Mouse (Mus musculus): ENCODE data around the gene Hist1h2ai. TPM values are rescaled to one million over a fixed set of nuclear protein-coding genes. Genes with fewer than 3 reads are reported as not detected.
"Not testable (repeated sequence)": the region's sequence is repeated elsewhere in the genome, so short reads cannot be mapped to it uniquely, and the experiment has no call there.

The Hist1h2ai gene
- polyA plus RNA-seq (2015; fragmentation: Nextera tagmentation; extraction: Ambion mirVana): 15.6 and 39.6 TPM in 2 replicates

DNA sequence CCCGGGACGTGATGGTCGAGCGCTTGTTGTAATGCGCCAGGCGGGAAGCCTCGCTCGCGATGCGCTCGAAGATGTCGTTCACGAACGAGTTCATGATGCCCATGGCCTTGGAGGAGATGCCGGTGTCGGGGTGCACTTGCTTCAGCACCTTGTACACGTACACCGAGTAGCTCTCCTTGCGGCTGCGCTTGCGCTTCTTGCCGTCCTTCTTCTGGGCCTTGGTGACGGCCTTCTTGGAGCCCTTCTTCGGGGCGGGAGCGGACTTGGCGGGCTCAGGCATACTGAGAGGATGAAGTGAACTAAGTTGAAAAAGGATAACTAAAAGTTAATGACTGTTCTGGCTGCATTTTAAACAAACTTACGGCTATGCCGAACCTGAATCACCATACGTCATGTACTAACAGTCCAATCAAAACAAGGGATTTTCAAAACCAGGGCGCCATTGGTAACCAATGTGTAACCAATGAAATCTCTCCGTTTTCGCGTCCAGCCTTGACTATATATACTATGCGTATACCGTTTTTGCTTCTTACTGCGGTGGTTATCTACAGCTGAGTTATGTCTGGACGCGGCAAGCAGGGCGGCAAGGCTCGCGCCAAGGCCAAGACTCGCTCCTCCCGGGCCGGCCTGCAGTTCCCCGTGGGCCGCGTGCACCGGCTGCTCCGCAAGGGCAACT is at the start of gene Hist1h2ai, which contains the start of gene Hist1h2bl:
TSS of gene Hist1h2ai (plus strand) at position 559 of the 676 bp plus-strand sequence.
TSS of gene Hist1h2bl (minus strand) at position 280 of the 676 bp plus-strand sequence.
- H3K36me3 ChIP-seq; H3K27me3 ChIP-seq; H3K9me3 ChIP-seq (replicated peaks): not testable (repeated sequence)
- ATAC-seq (ENCODE audit: low read depth) (peak; percentile 84), DNase-seq (peak; percentile 91)
- Histone ChIP-seq H3K4me1 (replicated peaks) (peaks cover 63% of the 10 kb centered on the region), H3K4me3 (replicated peaks) (peak within 1 kb of the TSS; percentile 63), H3K4me2 (peak within 1 kb of the TSS; percentile 86), H3K27ac (peak within 1 kb of the TSS; percentile 99), H3K9ac (peak within 1 kb of the TSS; percentile 88)
- WGBS (ENCODE audit: insufficient replicate concordance): under 1% methylated on average over 32 of the region's 50 CpGs

- H3K27ac ChIP-seq: no peak within 1 kb of the TSS
- DNase-seq (no peak), ATAC-seq (ENCODE audit: low read depth) (no peak)
- H3K9ac ChIP-seq: no peak within 1 kb of the TSS
- no peak within 1 kb of the TSS for H3K4me2 ChIP-seq
- H3K27me3 ChIP-seq: no peaks in the 10 kb centered on the region
- no peaks in the 10 kb centered on the region for H3K9me3 ChIP-seq (replicated peaks)
- H3K4me1 ChIP-seq (replicated peaks): no peaks in the 10 kb centered on the region
- no peaks in the 10 kb centered on the region for H3K36me3 ChIP-seq
- no peak within 1 kb of the TSS for H3K4me3 ChIP-seq (replicated peaks)
- 60% methylated on average over 2 of the region's 2 CpGs for WGBS (ENCODE audit: insufficient replicate concordance)
Measured at GRCm38 (mm10) chr13:21677305-21677704, 38.9 kb upstream of the Hist1h2ai start, which contains the start of gene Olfr1360. Gene Olfr1360 (minus strand): TSS chr13:21677405.

GRCm38 (mm10) chr13:21697811-21698210 is 18.4 kb upstream of the Hist1h2ai start, which contains the start of gene Olfr1359:
Gene Olfr1359 (plus strand): TSS chr13:21698111.
- H3K4me1 ChIP-seq (replicated peaks): no peaks in the 10 kb centered on the region
- ATAC-seq (ENCODE audit: low read depth) (no peak), DNase-seq (no peak)
- no peaks in the 10 kb centered on the region for H3K9me3 ChIP-seq (replicated peaks)
- H3K36me3 ChIP-seq: no peaks in the 10 kb centered on the region
- H3K27ac ChIP-seq: no peak within 1 kb of the TSS
- H3K9ac ChIP-seq: no peak within 1 kb of the TSS
- no peak within 1 kb of the TSS for H3K4me2 ChIP-seq
- no peaks in the 10 kb centered on the region for H3K27me3 ChIP-seq
- H3K4me3 ChIP-seq (replicated peaks): no peak within 1 kb of the TSS

DNA sequence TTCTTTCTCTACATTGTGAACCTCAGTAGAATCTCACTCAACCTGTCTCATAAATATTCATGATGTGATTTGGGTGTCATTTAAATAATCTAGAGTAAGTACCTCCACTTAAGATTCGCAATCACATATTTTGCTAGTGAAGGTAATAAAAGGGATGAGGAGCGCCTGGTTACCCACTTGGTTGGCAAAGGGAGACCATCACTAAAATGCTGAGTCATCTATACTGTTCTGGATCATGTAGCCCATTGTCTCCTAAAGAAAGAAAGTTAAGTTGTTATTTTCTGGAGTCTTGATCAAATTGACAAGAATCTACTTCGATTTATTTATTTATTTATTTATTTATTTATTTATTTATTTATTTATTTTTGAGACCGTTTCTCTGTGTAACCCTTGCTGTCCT is 9.6 kb upstream of the Hist1h2ai start:
- 56% methylated on average over 4 of the region's 4 CpGs for WGBS (ENCODE audit: insufficient replicate concordance)
- DNase-seq (no peak), ATAC-seq (ENCODE audit: low read depth) (no peak)

GRCm38 (mm10) chr13:21710031-21710711 is 6.1 kb upstream of the Hist1h2ai start:
- under 1% methylated on average over 32 of the region's 32 CpGs for WGBS (ENCODE audit: insufficient replicate concordance)
- no peaks in the 10 kb centered on the region for H3K36me3 ChIP-seq
- H3K27ac ChIP-seq: peak overlapping the region; percentile 80
- H3K4me3 ChIP-seq (replicated peaks): peak overlapping the region; percentile 71
- H3K4me2 ChIP-seq: peak overlapping the region; percentile 62
- no peaks in the 10 kb centered on the region for H3K27me3 ChIP-seq
- DNase-seq (peak; percentile 83), ATAC-seq (ENCODE audit: low read depth) (peak; percentile 70)
- no peaks in the 10 kb centered on the region for H3K9me3 ChIP-seq (replicated peaks)
- peak overlapping the region; percentile 79 for H3K9ac ChIP-seq
- peaks cover 27% of the 10 kb centered on the region for H3K4me1 ChIP-seq (replicated peaks)

More for the DNA sequence above, 9.6 kb upstream of the Hist1h2ai start:
- no peaks in the 10 kb centered on the region for H3K27me3 ChIP-seq
- no peaks in the 10 kb centered on the region for H3K36me3 ChIP-seq
- H3K27ac ChIP-seq: no peak overlapping the region
- no peak overlapping the region for H3K9ac ChIP-seq
- H3K4me2 ChIP-seq: no peak overlapping the region
- H3K9me3 ChIP-seq (replicated peaks): no peaks in the 10 kb centered on the region
- no peak overlapping the region for H3K4me3 ChIP-seq (replicated peaks)
- H3K4me1 ChIP-seq (replicated peaks): peaks cover 7% of the 10 kb centered on the region

DNA sequence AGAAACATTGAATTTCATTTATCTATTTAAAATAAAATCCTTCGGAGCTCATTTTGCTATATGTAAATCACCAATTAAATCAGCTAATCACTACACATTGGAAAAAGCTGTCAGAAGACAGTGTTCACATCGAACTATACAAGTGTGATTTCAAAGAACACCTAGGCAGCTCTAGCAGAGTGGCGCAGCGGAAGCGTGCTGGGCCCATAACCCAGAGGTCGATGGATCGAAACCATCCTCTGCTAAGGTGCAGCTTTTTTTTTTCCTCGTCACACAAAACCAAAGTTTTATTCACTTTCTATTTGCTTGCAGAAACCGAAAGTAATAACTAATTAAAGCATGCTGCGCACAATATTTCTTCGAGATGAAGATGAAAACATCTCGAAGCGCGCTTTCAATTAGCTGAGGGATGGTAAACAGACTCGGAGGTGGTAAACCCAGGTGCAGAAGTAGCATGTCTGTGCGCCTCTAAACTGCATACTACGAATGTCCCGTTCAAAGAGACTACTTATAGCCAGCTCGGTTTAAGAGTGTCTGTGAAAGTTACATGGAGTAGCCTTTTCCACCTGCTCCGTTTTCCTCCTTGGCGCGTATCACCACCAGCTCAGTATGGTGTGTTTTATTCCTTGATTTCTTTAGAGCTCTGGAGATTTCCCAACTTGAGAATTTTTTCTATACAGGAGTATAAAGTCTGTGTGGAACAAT is 5.2 kb upstream of the Hist1h2ai start:
- Histone ChIP-seq H3K9me3 (replicated peaks) (no peaks in the 10 kb centered on the region), H3K4me1 (replicated peaks) (peaks cover 31% of the 10 kb centered on the region), H3K27me3 (no peaks in the 10 kb centered on the region), H3K4me3 (replicated peaks) (peak overlapping the region; percentile 66), H3K36me3 (no peaks in the 10 kb centered on the region), H3K27ac (peak overlapping the region; percentile 43; the same call in 1 of the 2 replicates), H3K9ac (peak overlapping the region; percentile 76), H3K4me2 (peak overlapping the region; percentile 86)
- ATAC-seq (ENCODE audit: low read depth) (peak; percentile 60), DNase-seq (peak; percentile 72)
- WGBS (ENCODE audit: insufficient replicate concordance): 1% methylated on average over 22 of the region's 22 CpGs

GRCm38 (mm10) chr13:21711698-21712097 is 4.5 kb upstream of the Hist1h2ai start:
- no peaks in the 10 kb centered on the region for H3K9me3 ChIP-seq (replicated peaks)
- no peaks in the 10 kb centered on the region for H3K36me3 ChIP-seq
- ATAC-seq (ENCODE audit: low read depth): no peak
- H3K9ac ChIP-seq: peak overlapping the region; percentile 76
- peak overlapping the region; percentile 86 for H3K4me2 ChIP-seq
- peak overlapping the region; percentile 50 for H3K27ac ChIP-seq
- peak; percentile 15 for DNase-seq
- peaks cover 32% of the 10 kb centered on the region for H3K4me1 ChIP-seq (replicated peaks)
- no peaks in the 10 kb centered on the region for H3K27me3 ChIP-seq
- H3K4me3 ChIP-seq (replicated peaks): peak overlapping the region; percentile 66
- 23% methylated on average over 4 of the region's 4 CpGs for WGBS (ENCODE audit: insufficient replicate concordance)

- Histone ChIP-seq H3K27me3 (no peaks in the 10 kb centered on the region), H3K4me3 (replicated peaks) (peak overlapping the region; percentile 63), H3K4me2 (peak overlapping the region; percentile 86), H3K36me3 (no peaks in the 10 kb centered on the region), H3K9me3 (replicated peaks) (no peaks in the 10 kb centered on the region), H3K4me1 (replicated peaks) (peaks cover 51% of the 10 kb centered on the region), H3K9ac (peak overlapping the region; percentile 88), H3K27ac (peak overlapping the region; percentile 99)
- WGBS (ENCODE audit: insufficient replicate concordance): under 1% methylated on average over 7 of the region's 7 CpGs
- ATAC-seq (ENCODE audit: low read depth) (no peak), DNase-seq (peak; percentile 62)
Measured at GRCm38 (mm10) chr13:21714725-21715124, 1.5 kb upstream of the Hist1h2ai start.

- DNase-seq (no peak), ATAC-seq (ENCODE audit: low read depth) (0 out of 2 replicates have a peak, but pooled peaks have one; percentile 0)
- Histone ChIP-seq H3K9me3 (replicated peaks) (no peaks in the 10 kb centered on the region), H3K27ac (peak overlapping the region; percentile 99), H3K4me2 (peak overlapping the region; percentile 86), H3K4me3 (replicated peaks) (peak overlapping the region; percentile 63), H3K27me3 (no peaks in the 10 kb centered on the region), H3K36me3 (no peaks in the 10 kb centered on the region), H3K4me1 (replicated peaks) (peaks cover 57% of the 10 kb centered on the region), H3K9ac (peak overlapping the region; percentile 88)
- under 1% methylated on average over 22 of the region's 22 CpGs for WGBS (ENCODE audit: insufficient replicate concordance)
Measured at GRCm38 (mm10) chr13:21715131-21715863, 925 bp upstream of the Hist1h2ai start.

- not testable (repeated sequence) for H3K27me3 ChIP-seq; H3K36me3 ChIP-seq; H3K9me3 ChIP-seq (replicated peaks)
- Histone ChIP-seq H3K27ac (peak overlapping the region; percentile 99), H3K4me2 (peak overlapping the region; percentile 86), H3K4me3 (replicated peaks) (peak overlapping the region; percentile 59), H3K4me1 (replicated peaks) (peaks cover 57% of the 10 kb centered on the region), H3K9ac (peak overlapping the region; percentile 82)
- ATAC-seq (ENCODE audit: low read depth) (peak; percentile 4), DNase-seq (peak; percentile 60)
- WGBS (ENCODE audit: insufficient replicate concordance): under 1% methylated on average over 9 of the region's 38 CpGs
Measured at GRCm38 (mm10) chr13:21716540-21717391, 544 bp downstream of the Hist1h2ai start.
